Mouse (Mus musculus): ENCODE results near the gene Pth2. TPM values are rescaled to one million over a fixed set of nuclear protein-coding genes. Genes with fewer than 3 reads are reported as not detected.

The Pth2 gene
- polyA plus RNA-seq, 1 experiment from 2014 or later, result not detected

DNA sequence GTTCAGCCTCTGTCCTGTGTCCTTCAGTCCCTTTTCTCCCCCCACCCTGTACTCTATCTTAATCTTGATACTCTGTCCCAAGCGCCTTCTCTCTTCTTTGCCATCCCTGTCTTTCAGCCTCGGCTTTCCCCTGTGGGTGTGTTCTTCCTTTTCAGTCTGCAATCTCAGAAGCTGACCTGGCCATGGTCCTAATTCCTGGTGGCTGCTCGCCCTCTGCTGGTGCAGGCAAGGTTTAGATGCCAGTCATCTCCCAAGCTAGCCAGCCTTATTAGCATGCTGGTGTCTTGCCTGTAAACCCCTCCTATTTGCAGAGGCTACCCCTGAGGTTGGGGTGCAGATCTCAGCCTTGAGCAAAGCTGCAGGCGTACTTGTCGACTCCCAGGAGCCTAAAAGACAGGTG, 17.6 kb downstream of the Pth2 start:
- H3K9ac ChIP-seq (replicated peaks), result no peak overlapping the region
- no peak overlapping the region for H3K27ac ChIP-seq
- peaks cover 9% of the 10 kb centered on the region; the same call in 1 of the 2 replicates for H3K4me1 ChIP-seq (replicated peaks)
- 15% methylated on average over 5 of the region's 5 CpGs for WGBS
- H3K36me3 ChIP-seq, result no peaks in the 10 kb centered on the region
- ATAC-seq (ENCODE audit: insufficient number of reproducible peaks, insufficient read depth, low FRiP score, low TSS enrichment, low read depth), result 0 out of 2 replicates have a peak, but pooled peaks have one; percentile 33
- H3K27me3 ChIP-seq, result peaks cover 21% of the 10 kb centered on the region
- H3K4me3 ChIP-seq (replicated peaks), result no peak overlapping the region
- H3K9me3 ChIP-seq, result no peaks in the 10 kb centered on the region
- no peak overlapping the region for H3K4me2 ChIP-seq

DNA sequence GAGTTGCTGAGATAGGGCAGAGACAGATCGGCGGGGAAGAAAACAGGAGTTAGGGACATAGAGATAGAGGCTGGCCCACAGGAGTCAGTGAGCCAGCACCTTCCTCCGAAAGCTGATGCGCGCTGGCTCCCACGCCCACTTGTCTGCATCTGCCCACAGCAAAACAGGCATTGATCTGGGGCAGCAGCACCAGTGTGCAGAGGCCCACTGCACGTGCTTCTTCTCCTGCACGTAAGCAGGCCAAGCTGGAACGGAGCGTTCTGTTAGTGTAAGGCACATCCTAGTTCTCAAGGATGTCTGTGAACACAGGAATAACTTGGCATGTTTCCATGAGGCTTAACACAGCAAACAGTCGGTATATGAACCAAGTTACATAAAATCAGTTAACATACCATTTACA, 18.2 kb downstream of the Pth2 start:
- H3K9me3 ChIP-seq, result no peaks in the 10 kb centered on the region
- no peak for ATAC-seq (ENCODE audit: insufficient number of reproducible peaks, insufficient read depth, low FRiP score, low TSS enrichment, low read depth)
- no peak overlapping the region for H3K9ac ChIP-seq (replicated peaks)
- no peaks in the 10 kb centered on the region for H3K36me3 ChIP-seq
- 83% methylated on average over 11 of the region's 11 CpGs for WGBS
- no peak overlapping the region for H3K27ac ChIP-seq
- H3K4me3 ChIP-seq (replicated peaks), result no peak overlapping the region
- peaks cover 9% of the 10 kb centered on the region; the same call in 1 of the 2 replicates for H3K4me1 ChIP-seq (replicated peaks)
- H3K4me2 ChIP-seq, result no peak overlapping the region
- peaks cover 21% of the 10 kb centered on the region for H3K27me3 ChIP-seq

DNA sequence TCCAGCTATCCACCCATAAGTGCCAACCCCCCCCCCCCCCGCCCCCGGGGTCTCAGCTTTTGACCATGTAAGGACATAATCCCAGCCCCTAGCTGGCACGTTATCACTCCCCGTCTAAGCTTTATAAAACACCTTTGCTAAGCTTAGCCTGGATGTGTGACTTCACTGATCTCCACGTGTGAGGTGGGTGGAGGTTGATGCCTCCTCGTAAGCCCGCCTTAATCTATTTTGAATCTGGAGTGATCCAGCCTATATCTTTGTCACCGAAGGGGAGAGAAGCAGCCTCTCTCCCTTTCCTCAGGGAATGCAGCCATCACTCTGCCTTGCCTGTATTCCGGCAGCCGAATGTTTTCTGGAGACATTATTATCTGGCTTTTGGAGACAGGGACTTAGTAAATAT, 21.9 kb downstream of the Pth2 start:
- H3K9me3 ChIP-seq, result no peaks in the 10 kb centered on the region
- no peak overlapping the region for H3K9ac ChIP-seq (replicated peaks)
- no peak overlapping the region for H3K27ac ChIP-seq
- peaks cover 11% of the 10 kb centered on the region; the same call in 1 of the 2 replicates for H3K27me3 ChIP-seq
- no peak overlapping the region for H3K4me3 ChIP-seq (replicated peaks)
- 0 out of 2 replicates have a peak, but pooled peaks cover 2% of the 10 kb centered on the region for H3K4me1 ChIP-seq (replicated peaks)
- 51% methylated on average over 10 of the region's 10 CpGs for WGBS
- H3K4me2 ChIP-seq, result no peak overlapping the region
- no peaks in the 10 kb centered on the region for H3K36me3 ChIP-seq
- no peak for ATAC-seq (ENCODE audit: insufficient number of reproducible peaks, insufficient read depth, low FRiP score, low TSS enrichment, low read depth)

DNA sequence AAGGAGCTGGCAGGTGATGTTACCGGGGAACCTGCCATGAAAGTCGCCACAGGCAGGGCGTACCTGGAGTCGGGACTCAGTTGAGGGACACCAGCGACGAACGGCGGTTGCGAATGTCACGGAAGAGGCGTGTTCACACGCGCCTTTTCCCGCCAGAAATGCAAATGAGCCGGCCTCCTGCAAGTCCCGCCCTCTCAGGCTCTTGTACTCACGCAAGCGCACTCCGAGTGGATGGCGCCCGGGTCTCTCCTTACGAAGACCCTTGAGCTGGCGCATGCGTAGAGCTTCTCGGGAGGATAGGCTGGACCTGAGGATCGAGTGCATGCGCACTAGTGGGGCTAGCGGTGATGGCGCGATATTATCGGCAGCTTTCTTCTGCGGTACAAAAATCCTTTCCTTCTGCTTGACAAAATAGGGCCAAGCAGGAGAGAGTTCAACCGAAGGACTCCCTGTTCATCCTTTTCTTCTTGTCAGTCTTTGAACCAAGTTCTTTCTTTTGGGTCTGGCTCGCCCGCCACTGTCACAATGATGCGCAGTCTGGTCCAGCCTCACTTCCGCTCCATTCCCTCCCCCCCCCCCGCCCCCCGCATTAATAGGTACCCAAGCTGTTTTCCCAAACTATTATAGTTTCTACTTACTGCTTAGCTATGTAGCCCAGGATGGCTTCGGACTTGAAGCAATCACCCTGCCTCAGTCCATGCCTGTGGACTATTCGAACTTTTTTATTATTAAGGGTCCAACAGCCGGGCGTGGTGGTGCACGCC, 23.8 kb downstream of the Pth2 start, which contains the start of gene Ccdc155:
TSS of gene Ccdc155 (minus strand) at position 513 of the 764 bp plus-strand sequence.
- H3K9ac ChIP-seq (replicated peaks), result peak within 1 kb of the TSS; percentile 51; the same call in 1 of the 2 replicates
- WGBS, result 9% methylated on average over 44 of the region's 44 CpGs
- H3K4me2 ChIP-seq, result peak within 1 kb of the TSS; percentile 56
- H3K27ac ChIP-seq, result peak within 1 kb of the TSS; percentile 53; the same call in 1 of the 2 replicates
- H3K36me3 ChIP-seq, result no peaks in the 10 kb centered on the region
- ATAC-seq (ENCODE audit: insufficient number of reproducible peaks, insufficient read depth, low FRiP score, low TSS enrichment, low read depth), result peak; percentile 93
- 0 out of 2 replicates have a peak, but pooled peaks cover 4% of the 10 kb centered on the region for H3K9me3 ChIP-seq
- no peaks in the 10 kb centered on the region for H3K4me1 ChIP-seq (replicated peaks)
- peak within 1 kb of the TSS; percentile 43 for H3K4me3 ChIP-seq (replicated peaks)
- H3K27me3 ChIP-seq, result 0 out of 2 replicates have a peak, but pooled peaks cover 5% of the 10 kb centered on the region

DNA sequence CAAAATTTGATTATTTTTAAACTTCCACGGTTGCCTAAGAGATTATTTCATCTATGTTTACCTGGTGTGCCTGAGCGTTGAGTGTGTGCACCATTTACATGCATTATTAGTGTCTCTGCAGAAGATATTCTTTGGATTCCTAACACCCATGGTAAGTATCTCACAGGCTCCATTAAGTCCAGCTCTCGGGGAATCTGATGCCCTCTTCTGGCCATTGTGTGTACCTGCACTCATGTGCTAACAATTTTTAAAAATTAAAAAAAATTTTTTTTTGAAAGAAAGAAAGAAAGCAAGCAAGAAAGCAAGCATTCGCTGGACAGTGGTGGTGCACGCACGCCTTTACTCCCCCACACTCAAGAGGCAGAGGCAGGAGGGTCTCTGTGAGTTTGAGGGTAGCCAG, 27.5 kb downstream of the Pth2 start:
- WGBS, result 82% methylated on average over 6 of the region's 6 CpGs
- no peak overlapping the region for H3K4me3 ChIP-seq (replicated peaks)
- no peak overlapping the region for H3K9ac ChIP-seq (replicated peaks)

DNA sequence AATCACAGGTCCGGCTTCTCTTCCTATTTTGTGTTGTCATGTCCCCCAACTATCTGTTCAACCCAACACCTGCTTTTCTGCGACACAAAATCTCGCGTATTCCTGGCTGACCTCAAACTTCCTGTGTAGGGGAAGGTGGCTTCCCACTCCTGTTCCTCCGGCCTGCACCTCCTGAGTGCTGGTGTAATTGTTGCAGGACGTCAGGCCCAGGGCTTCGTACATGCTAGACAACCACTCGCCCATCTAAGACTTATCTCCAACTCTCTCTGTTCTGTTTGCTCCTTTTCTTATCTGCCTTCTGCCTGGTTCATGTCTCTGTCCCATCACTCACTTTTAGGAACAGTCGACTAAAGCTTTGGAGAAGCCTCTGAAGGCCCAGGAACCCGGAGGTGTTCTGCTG, 30.3 kb downstream of the Pth2 start:
- Histone ChIP-seq H3K36me3 (no peaks in the 10 kb centered on the region), H3K27me3 (peaks cover 35% of the 10 kb centered on the region), H3K4me3 (replicated peaks) (no peak overlapping the region), H3K4me2 (no peak overlapping the region), H3K9me3 (0 out of 2 replicates have a peak, but pooled peaks cover 4% of the 10 kb centered on the region), H3K9ac (replicated peaks) (no peak overlapping the region), H3K27ac (no peak overlapping the region), H3K4me1 (replicated peaks) (peaks cover 4% of the 10 kb centered on the region; the same call in 1 of the 2 replicates)
- 66% methylated on average over 10 of the region's 10 CpGs for WGBS
- no peak for ATAC-seq (ENCODE audit: insufficient number of reproducible peaks, insufficient read depth, low FRiP score, low TSS enrichment, low read depth)

More for the DNA sequence above, 27.5 kb downstream of the Pth2 start:
- H3K4me2 ChIP-seq, result no peak overlapping the region
- H3K27me3 ChIP-seq, result peaks cover 32% of the 10 kb centered on the region
- peaks cover 4% of the 10 kb centered on the region; the same call in 1 of the 2 replicates for H3K4me1 ChIP-seq (replicated peaks)
- H3K36me3 ChIP-seq, result no peaks in the 10 kb centered on the region
- ATAC-seq (ENCODE audit: insufficient number of reproducible peaks, insufficient read depth, low FRiP score, low TSS enrichment, low read depth), result no peak
- 0 out of 2 replicates have a peak, but pooled peaks cover 4% of the 10 kb centered on the region for H3K9me3 ChIP-seq
- no peak overlapping the region for H3K27ac ChIP-seq

DNA sequence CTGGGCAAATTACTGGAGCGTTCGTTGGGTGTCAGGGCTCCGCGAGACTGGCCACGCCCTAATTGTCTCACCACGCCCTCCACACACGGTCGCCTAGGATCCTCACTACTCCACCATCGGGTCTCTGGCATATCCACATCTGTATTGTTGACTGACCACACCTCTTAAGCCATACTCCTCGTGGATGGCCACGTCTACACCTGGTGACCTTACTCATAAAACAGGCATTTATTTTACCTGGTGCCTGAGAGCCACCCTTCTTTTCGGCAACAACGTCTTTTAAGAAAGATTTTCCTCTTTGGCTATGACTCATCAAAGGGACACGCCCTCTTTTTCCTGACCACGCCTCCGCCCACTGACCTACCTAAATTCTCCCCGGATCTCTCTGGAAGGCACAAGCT, 31.1 kb downstream of the Pth2 start, which contains the start of gene Dkkl1:
TSS of gene Dkkl1 (minus strand) at position 297 of the 401 bp plus-strand sequence.
- peak within 1 kb of the TSS; percentile 19; the same call in 1 of the 2 replicates for H3K4me3 ChIP-seq (replicated peaks)
- no peak for ATAC-seq (ENCODE audit: insufficient number of reproducible peaks, insufficient read depth, low FRiP score, low TSS enrichment, low read depth)
- H3K27ac ChIP-seq, result no peak within 1 kb of the TSS
- peak within 1 kb of the TSS; percentile 34 for H3K4me2 ChIP-seq
- 0 out of 2 replicates have a peak, but pooled peaks cover 4% of the 10 kb centered on the region for H3K9me3 ChIP-seq
- peaks cover 35% of the 10 kb centered on the region for H3K27me3 ChIP-seq
- WGBS, result 5% methylated on average over 17 of the region's 17 CpGs
- H3K4me1 ChIP-seq (replicated peaks), result peaks cover 4% of the 10 kb centered on the region; the same call in 1 of the 2 replicates
- no peak within 1 kb of the TSS for H3K9ac ChIP-seq (replicated peaks)
- H3K36me3 ChIP-seq, result no peaks in the 10 kb centered on the region

DNA sequence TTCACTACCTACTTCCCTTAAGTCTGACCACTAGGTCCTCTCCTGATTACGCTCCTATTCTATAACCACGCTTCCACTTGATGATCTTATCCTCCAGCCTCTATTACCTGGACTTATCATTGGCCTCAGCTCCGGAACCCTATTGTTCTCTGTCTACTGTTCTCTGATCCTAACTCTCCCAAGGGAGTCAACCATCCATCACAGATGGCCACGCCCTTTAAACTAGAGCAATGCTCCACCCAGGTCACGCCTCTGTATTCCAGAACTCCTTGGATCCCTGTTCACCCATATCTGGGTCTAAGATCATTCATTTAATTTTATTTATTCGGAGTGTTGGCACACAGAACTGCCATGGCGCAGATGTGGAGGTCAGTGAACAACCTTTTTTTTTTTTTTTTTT, 31.6 kb downstream of the Pth2 start:
- ATAC-seq (ENCODE audit: insufficient number of reproducible peaks, insufficient read depth, low FRiP score, low TSS enrichment, low read depth), result no peak
- Histone ChIP-seq H3K9me3 (0 out of 2 replicates have a peak, but pooled peaks cover 4% of the 10 kb centered on the region), H3K36me3 (peaks cover 3% of the 10 kb centered on the region), H3K4me2 (peak overlapping the region; percentile 34; the same call in 1 of the 2 replicates), H3K27me3 (peaks cover 35% of the 10 kb centered on the region), H3K4me1 (replicated peaks) (peaks cover 9% of the 10 kb centered on the region), H3K4me3 (replicated peaks) (0 out of 2 replicates have a peak overlapping the region, but pooled peaks have one; percentile 19), H3K9ac (replicated peaks) (no peak overlapping the region), H3K27ac (no peak overlapping the region)
- 75% methylated on average over 7 of the region's 7 CpGs for WGBS

DNA sequence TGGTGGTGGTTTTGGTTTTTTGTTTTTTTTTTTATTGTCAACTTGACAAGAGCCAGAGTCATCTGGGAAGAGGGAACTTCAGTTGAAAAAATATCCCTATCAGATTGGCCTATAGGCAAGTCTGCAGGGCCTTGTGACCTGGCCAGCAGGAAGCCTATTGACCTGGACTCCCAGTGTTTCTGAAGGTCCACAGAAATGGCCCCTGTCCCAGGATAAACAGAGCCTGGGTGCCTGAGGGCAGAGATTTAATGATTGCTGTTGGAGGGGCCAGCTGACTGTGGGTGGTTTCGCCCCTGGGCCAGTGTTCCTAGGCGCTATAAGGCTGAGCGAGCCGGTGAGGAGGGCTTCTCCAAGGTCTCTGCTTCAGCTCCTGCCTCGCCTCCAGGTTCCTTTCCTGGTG, 32.9 kb downstream of the Pth2 start:
- 55% methylated on average over 5 of the region's 5 CpGs for WGBS
- Histone ChIP-seq H3K9ac (replicated peaks) (no peak overlapping the region), H3K27me3 (peaks cover 35% of the 10 kb centered on the region), H3K4me3 (replicated peaks) (no peak overlapping the region), H3K36me3 (peaks cover 16% of the 10 kb centered on the region), H3K27ac (no peak overlapping the region), H3K4me2 (no peak overlapping the region), H3K9me3 (no peaks in the 10 kb centered on the region), H3K4me1 (replicated peaks) (peaks cover 22% of the 10 kb centered on the region)
- no peak for ATAC-seq (ENCODE audit: insufficient number of reproducible peaks, insufficient read depth, low FRiP score, low TSS enrichment, low read depth)

DNA sequence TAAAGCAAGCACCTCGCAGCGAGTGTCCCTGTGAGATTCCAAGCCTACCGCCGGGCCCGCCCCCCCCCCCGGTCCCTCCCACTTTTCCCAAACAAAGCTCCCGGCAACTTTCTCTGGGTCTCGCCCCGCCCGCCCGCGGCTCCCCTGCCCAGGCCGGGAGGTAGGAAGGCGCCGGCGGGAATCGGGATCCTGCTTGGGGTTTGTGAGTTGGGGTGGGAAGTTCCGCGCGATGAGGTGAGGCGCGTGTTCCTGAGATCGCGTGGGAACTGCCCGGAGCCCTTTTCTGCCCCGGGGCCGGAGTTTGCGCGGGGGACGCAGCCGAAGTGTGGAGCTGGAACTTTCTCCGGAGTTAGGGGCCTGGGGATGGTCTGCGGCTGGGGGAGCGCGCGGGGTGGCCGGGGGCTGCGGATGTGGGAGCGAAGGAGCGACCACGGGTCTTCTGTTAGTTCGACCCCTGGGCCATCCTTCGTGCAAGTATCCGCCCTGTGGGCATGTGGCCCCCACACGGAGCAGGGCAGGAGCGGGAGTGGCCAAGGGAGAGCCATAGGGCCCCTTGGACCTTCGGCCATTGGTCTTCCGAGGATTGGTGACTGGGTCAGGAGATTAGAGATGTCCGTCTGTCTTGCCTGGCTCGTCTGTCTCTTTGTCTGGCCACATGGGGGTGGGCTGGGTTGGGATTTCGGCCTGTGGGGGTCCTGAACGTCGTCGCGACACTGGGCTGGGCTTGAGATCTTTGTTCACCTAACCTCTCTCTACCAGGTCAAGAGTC, 35.1 kb downstream of the Pth2 start, which contains the start of gene Tead2:
TSS of gene Tead2 (plus strand) at position 81 of the 769 bp plus-strand sequence.
- Histone ChIP-seq H3K36me3 (peaks cover 38% of the 10 kb centered on the region), H3K27ac (peak within 1 kb of the TSS; percentile 99), H3K9me3 (no peaks in the 10 kb centered on the region), H3K4me3 (replicated peaks) (peak within 1 kb of the TSS; percentile 88), H3K4me2 (peak within 1 kb of the TSS; percentile 98), H3K27me3 (peaks cover 20% of the 10 kb centered on the region), H3K9ac (replicated peaks) (peak within 1 kb of the TSS; percentile 99), H3K4me1 (replicated peaks) (peaks cover 43% of the 10 kb centered on the region)
- peak; percentile 53 for ATAC-seq (ENCODE audit: insufficient number of reproducible peaks, insufficient read depth, low FRiP score, low TSS enrichment, low read depth)
- under 1% methylated on average over 55 of the region's 55 CpGs for WGBS

Measured in limb, embryonic 12.5 days (tissue).